Mouse (Mus musculus) R1 (cell line): Measurements from ENCODE around the gene Zic5.

ENCODE experiments used
- DNase-seq: peaks from one replicate; pipeline ENCODE4 v3.0.0-alpha.2; 2018; ENCODE audit warnings: low read depth, low spot score

Zic5 gene

GRCm38 (mm10) chr14:122464763-122465741 lies at the start of gene Zic5:
TSS of gene Zic5 (minus strand) at chr14:122465677.
- peak; percentile 93 for DNase-seq

- DNase-seq: no peak
Observed at GRCm38 (mm10) chr14:122513511-122514036, 48.1 kb upstream of the Zic5 start.

GRCm38 (mm10) chr14:122511519-122511918 lies 46.0 kb upstream of the Zic5 start:
- no peak for DNase-seq

GRCm38 (mm10) chr14:122509058-122509457 lies 43.6 kb upstream of the Zic5 start:
- DNase-seq: no peak

GRCm38 (mm10) chr14:122492015-122492414 lies 26.5 kb upstream of the Zic5 start:
- no peak for DNase-seq

- DNase-seq: no peak
Observed at GRCm38 (mm10) chr14:122491521-122491920, 26.0 kb upstream of the Zic5 start.

GRCm38 (mm10) chr14:122490441-122491328 lies 25.2 kb upstream of the Zic5 start, which contains the start of gene Gm10837:
TSS of gene Gm10837 (plus strand) at chr14:122490586.
- DNase-seq: peak; percentile 63

GRCm38 (mm10) chr14:122489686-122490414 lies 24.4 kb upstream of the Zic5 start:
- no peak for DNase-seq

GRCm38 (mm10) chr14:122489041-122489440 lies 23.6 kb upstream of the Zic5 start:
- no peak for DNase-seq

- no peak for DNase-seq
Observed at GRCm38 (mm10) chr14:122487366-122487765, 21.9 kb upstream of the Zic5 start.

- DNase-seq: no peak
Observed at GRCm38 (mm10) chr14:122486611-122487010, 21.1 kb upstream of the Zic5 start.

GRCm38 (mm10) chr14:122485635-122486181 lies 20.2 kb upstream of the Zic5 start:
- DNase-seq: no peak

- no peak for DNase-seq
Observed at GRCm38 (mm10) chr14:122484844-122485551, 19.5 kb upstream of the Zic5 start.

- no peak for DNase-seq
Observed at GRCm38 (mm10) chr14:122484458-122484843, 19.0 kb upstream of the Zic5 start.

GRCm38 (mm10) chr14:122483556-122484421 lies 18.3 kb upstream of the Zic5 start:
- DNase-seq: no peak

- DNase-seq: no peak
Observed at GRCm38 (mm10) chr14:122483024-122483385, 17.5 kb upstream of the Zic5 start.

GRCm38 (mm10) chr14:122482081-122483023 lies 16.9 kb upstream of the Zic5 start:
- DNase-seq: peak; percentile 59

GRCm38 (mm10) chr14:122481181-122481580 lies 15.7 kb upstream of the Zic5 start:
- DNase-seq: no peak
